Mouse (Mus musculus) ES-E14 (cell line): Measurements from ENCODE around the gene Cd5. TPM values are rescaled to one million over a fixed set of nuclear protein-coding genes. Genes with fewer than 3 reads are reported as not detected.
A peak's percentile ranks its signal among the peaks of the same experiment; 100 is the strongest.

Experiments
- DNase-seq: peaks from one replicate; pipeline ENCODE4 v3.0.0-alpha.2; 2013; ENCODE audit warnings: low read depth, low spot score
- H3K27ac ChIP-seq: 2 replicates; pipeline ENCODE4 v1.5.1; 2012; ENCODE audit warnings: low read depth, mild to moderate bottlenecking, low read length, moderate library complexity, mixed read lengths; ENCODE audit not compliant: poor library complexity, insufficient read depth, severe bottlenecking
- H3K36me3 ChIP-seq: 2 replicates; pipeline ENCODE4 v1.6.1; 2012; ENCODE audit warnings: mild to moderate bottlenecking, low read length, moderate library complexity, mixed read lengths; ENCODE audit not compliant: control insufficient read depth, poor library complexity, insufficient read depth, severe bottlenecking
- H3K4me1 ChIP-seq, 2 experiments: fragments of 150-350 bp in 1 of 2; sonication (generic) in 1 of 2; 2 replicates each; pipeline ENCODE4 v1.6.1; 2012; ENCODE audit warnings: low read length in 2 of 2, mild to moderate bottlenecking in 1 of 2, mixed read lengths in 1 of 2; ENCODE audit not compliant: control insufficient read depth in 2 of 2, insufficient read depth in 2 of 2, poor library complexity in 1 of 2
- H3K4me3 ChIP-seq, 2 experiments: fragments of 150-350 bp in 1 of 2; sonication (generic) in 1 of 2; 2 replicates each; pipeline ENCODE4 v1.5.1; 2012; ENCODE audit warnings: low read length in 2 of 2, low read depth in 1 of 2, mild to moderate bottlenecking in 1 of 2, mixed read lengths in 1 of 2; ENCODE audit not compliant: insufficient read depth in 1 of 2, poor library complexity in 1 of 2, severe bottlenecking in 1 of 2
- H3K9ac ChIP-seq: 2 replicates; pipeline ENCODE4 v1.6.1; 2012; ENCODE audit warnings: low read depth, mild to moderate bottlenecking, low read length, mixed read lengths; ENCODE audit not compliant: poor library complexity, insufficient read depth, severe bottlenecking
- H3K9me3 ChIP-seq: fragments of 150-350 bp; sonication (generic); 2 replicates; pipeline ENCODE4 v1.6.1; 2012; ENCODE audit warnings: low read depth, mild to moderate bottlenecking, low read length; ENCODE audit not compliant: control insufficient read depth, insufficient read depth
- CHD2 ChIP-seq: IDR thresholded peaks from 2 replicates; pipeline ENCODE4 v1.6.1; 2014; ENCODE audit warnings: mild to moderate bottlenecking, low read depth, low read length, inconsistent platforms
- HCFC1 ChIP-seq: IDR thresholded peaks from 2 replicates; pipeline ENCODE4 v1.6.1; 2012; ENCODE audit warnings: low read length, inconsistent platforms, borderline replicate concordance; ENCODE audit not compliant: insufficient read depth
- MAFK ChIP-seq: IDR thresholded peaks from 2 replicates; pipeline ENCODE4 v1.6.1; 2014; ENCODE audit warnings: mild to moderate bottlenecking, low read depth, low read length, inconsistent platforms; ENCODE audit not compliant: insufficient read depth
- ZC3H11A ChIP-seq: IDR thresholded peaks from 2 replicates; pipeline ENCODE4 v1.6.1; 2012; ENCODE audit warnings: low read depth, mild to moderate bottlenecking, inconsistent platforms, low read length, borderline replicate concordance
- ZNF384 ChIP-seq: IDR thresholded peaks from 2 replicates; pipeline ENCODE4 v1.6.1; 2012; ENCODE audit warnings: low read depth, low read length, inconsistent platforms
- in situ Hi-C, 2 experiments: fragments of 600-800 bp; cut with MboI; formaldehyde crosslinking; loops; one replicate each; pipeline ENCODE4 v1.15.1; 2025; ENCODE audit warnings: low sequenced_read_pairs in 2 of 2, inconsistent platforms in 1 of 2; ENCODE audit not compliant: unreplicated experiment in 2 of 2
- total RNA-seq: library from RNA; depleted of rRNA; stranded (reverse); fragments of 300-350 nt; gene quantifications from 2 replicates; pipeline ENCODE4 v1.2.3, GENCODE M21; 2012

The Cd5 gene
- total RNA-seq, 1 experiment = not detected

- no peaks in the 10 kb centered on the region for H3K36me3 ChIP-seq
- DNase-seq = peak; percentile 74
- H3K9me3 ChIP-seq = no peaks in the 10 kb centered on the region
- H3K4me3 ChIP-seq = peak within 1 kb of the TSS; percentile 87 to 92
- H3K4me1 ChIP-seq = peaks cover 1 to 6% of the 10 kb centered on the region in 2 experiments; a peak in 2 of 4 replicates
- in situ Hi-C loops = no loop called here
- peak within 1 kb of the TSS; percentile 74 for H3K27ac ChIP-seq
- peak within 1 kb of the TSS; percentile 90 for H3K9ac ChIP-seq
- TF ChIP-seq HCFC1 (peak; percentile 12; the same call in 1 of the 2 replicates), ZC3H11A (no peak), ZNF384 (no peak), MAFK (no peak), CHD2 (no peak)
These were observed 50.1 kb downstream of the Cd5 start, which contains the start of gene Vps37c for GRCm38 (mm10) chr19:10688537-10689352. Vps37c (plus strand) TSS chr19:10688735.

GRCm38 (mm10) chr19:10685727-10686126 is 53.1 kb downstream of the Cd5 start:
- Histone ChIP-seq H3K9ac (no peak overlapping the region), H3K36me3 (no peaks in the 10 kb centered on the region), H3K9me3 (no peaks in the 10 kb centered on the region), H3K27ac (no peak overlapping the region), H3K4me3 (no peak overlapping the region), H3K4me1 (peaks cover 1 to 6% of the 10 kb centered on the region in 2 experiments; a peak in 2 of 4 replicates)
- DNase-seq = no peak
- TF ChIP-seq MAFK = no peak
- no peak for TF ChIP-seq ZNF384
- no peak for TF ChIP-seq HCFC1
- no peak for TF ChIP-seq ZC3H11A
- TF ChIP-seq CHD2 = no peak
- in situ Hi-C loops = no loop called here

- in situ Hi-C loops = no loop called here
- H3K9ac ChIP-seq = no peak overlapping the region
- H3K27ac ChIP-seq = no peak overlapping the region
- H3K9me3 ChIP-seq = no peaks in the 10 kb centered on the region
- no peak overlapping the region for H3K4me3 ChIP-seq
- peaks cover 1 to 6% of the 10 kb centered on the region in 2 experiments; a peak in 2 of 4 replicates for H3K4me1 ChIP-seq
- DNase-seq = no peak
- no peak for TF ChIP-seq HCFC1
- TF ChIP-seq ZNF384 = no peak
- no peak for TF ChIP-seq ZC3H11A
- TF ChIP-seq CHD2 = no peak
- no peak for TF ChIP-seq MAFK
- H3K36me3 ChIP-seq = no peaks in the 10 kb centered on the region
These were observed 53.7 kb downstream of the Cd5 start for GRCm38 (mm10) chr19:10685081-10685480.

- Histone ChIP-seq H3K9ac (no peak overlapping the region), H3K9me3 (no peaks in the 10 kb centered on the region), H3K27ac (no peak overlapping the region), H3K4me3 (no peak overlapping the region), H3K4me1 (peaks cover 2 to 4% of the 10 kb centered on the region in 2 experiments; a peak in 3 of 4 replicates), H3K36me3 (no peaks in the 10 kb centered on the region)
- DNase-seq = no peak
- TF ChIP-seq CHD2 (no peak), MAFK (no peak), HCFC1 (no peak), ZNF384 (no peak), ZC3H11A (no peak)
- in situ Hi-C loops = no loop called here
These were observed 57.2 kb downstream of the Cd5 start for GRCm38 (mm10) chr19:10681571-10681970.
